Mouse (Mus musculus) erythroblast, embryonic 14.5 days (primary cell): Measurements from ENCODE around the gene Meiob. TPM values are rescaled to one million over a fixed set of nuclear protein-coding genes. Genes with fewer than 3 reads are reported as not detected.

ENCODE experiments used
- H3K27me3 ChIP-seq: 2 replicates; pipeline ENCODE4 v1.6.1; 2012; ENCODE audit warnings: inconsistent platforms; ENCODE audit not compliant: control insufficient read depth
- H3K36me3 ChIP-seq: 2 replicates; pipeline ENCODE4 v1.6.1; 2012; ENCODE audit warnings: mild to moderate bottlenecking, inconsistent platforms; ENCODE audit not compliant: control insufficient read depth
- H3K4me1 ChIP-seq: 2 replicates; pipeline ENCODE4 v1.6.1; 2012; ENCODE audit warnings: inconsistent platforms; ENCODE audit not compliant: control insufficient read depth
- H3K4me3 ChIP-seq: replicated peaks from 2 replicates; pipeline ENCODE3; 2012; ENCODE audit warnings: moderate library complexity, mild to moderate bottlenecking, inconsistent platforms
- H3K9me3 ChIP-seq: 2 replicates; pipeline ENCODE4 v1.6.1; 2012; ENCODE audit warnings: low read length, inconsistent platforms, mixed read lengths; ENCODE audit not compliant: control insufficient read depth
- GATA1 ChIP-seq: IDR thresholded peaks from 2 replicates; pipeline ENCODE4 v1.6.1; 2012; ENCODE audit warnings: low read length, inconsistent platforms, mixed read lengths
- TAL1 ChIP-seq: IDR thresholded peaks from 3 replicates; pipeline ENCODE4 v1.6.1; 2012; ENCODE audit warnings: low read length, inconsistent platforms, mixed read lengths
- polyA plus RNA-seq: library from polyadenylated mRNA; stranded (reverse); fragments of >175 nt; gene quantifications from 2 replicates; pipeline ENCODE4 v1.2.3, GENCODE M21; 2012

Gene Meiob
- polyA plus RNA-seq, result not detected in 2 replicates

- H3K9me3 ChIP-seq, result no peaks in the 10 kb centered on the region
- H3K27me3 ChIP-seq, result peaks cover 32% of the 10 kb centered on the region
- no peaks in the 10 kb centered on the region for H3K36me3 ChIP-seq
- H3K4me1 ChIP-seq, result peaks cover 13% of the 10 kb centered on the region
- peak within 1 kb of the TSS; percentile 82 for H3K4me3 ChIP-seq
- no peak for TF ChIP-seq TAL1
- no peak for TF ChIP-seq GATA1
Observed at GRCm38 (mm10) chr17:24803952-24804951, at the start of gene Meiob. Gene Meiob (plus strand): TSS chr17:24804289.

- TF ChIP-seq GATA1, result no peak
- TF ChIP-seq TAL1, result no peak
- Histone ChIP-seq H3K4me1 (peaks cover 9% of the 10 kb centered on the region), H3K9me3 (peaks cover 7% of the 10 kb centered on the region), H3K4me3 (no peak overlapping the region), H3K36me3 (no peaks in the 10 kb centered on the region), H3K27me3 (peaks cover 52% of the 10 kb centered on the region)
Observed at GRCm38 (mm10) chr17:24757394-24757793, 46.7 kb upstream of the Meiob start.

GRCm38 (mm10) chr17:24761121-24761520, 43.0 kb upstream of the Meiob start:
- Histone ChIP-seq H3K4me1 (no peaks in the 10 kb centered on the region; the same call in 1 of the 2 replicates), H3K27me3 (peaks cover 28% of the 10 kb centered on the region), H3K9me3 (no peaks in the 10 kb centered on the region), H3K4me3 (no peak overlapping the region), H3K36me3 (no peaks in the 10 kb centered on the region)
- TF ChIP-seq GATA1 (no peak), TAL1 (no peak)

- no peak for TF ChIP-seq TAL1
- no peak for TF ChIP-seq GATA1
- Histone ChIP-seq H3K9me3 (no peaks in the 10 kb centered on the region), H3K36me3 (no peaks in the 10 kb centered on the region), H3K4me1 (no peaks in the 10 kb centered on the region; the same call in 1 of the 2 replicates), H3K27me3 (peaks cover 35% of the 10 kb centered on the region), H3K4me3 (no peak overlapping the region)
Observed at GRCm38 (mm10) chr17:24765016-24765905, 38.8 kb upstream of the Meiob start.

GRCm38 (mm10) chr17:24766266-24766875, 37.7 kb upstream of the Meiob start:
- TF ChIP-seq TAL1 (no peak), GATA1 (no peak)
- Histone ChIP-seq H3K27me3 (peaks cover 35% of the 10 kb centered on the region), H3K4me1 (no peaks in the 10 kb centered on the region; the same call in 1 of the 2 replicates)

GRCm38 (mm10) chr17:24769146-24769545, 34.9 kb upstream of the Meiob start:
- Histone ChIP-seq H3K9me3 (no peaks in the 10 kb centered on the region), H3K27me3 (peaks cover 30% of the 10 kb centered on the region), H3K36me3 (no peaks in the 10 kb centered on the region), H3K4me1 (no peaks in the 10 kb centered on the region; the same call in 1 of the 2 replicates), H3K4me3 (no peak overlapping the region)
- TF ChIP-seq TAL1 (no peak), GATA1 (no peak)

More at GRCm38 (mm10) chr17:24766266-24766875, 37.7 kb upstream of the Meiob start:
- Histone ChIP-seq H3K9me3 (no peaks in the 10 kb centered on the region), H3K36me3 (no peaks in the 10 kb centered on the region), H3K4me3 (no peak overlapping the region)

- no peaks in the 10 kb centered on the region for H3K9me3 ChIP-seq
- H3K4me3 ChIP-seq, result no peak overlapping the region
- H3K27me3 ChIP-seq, result peaks cover 13% of the 10 kb centered on the region
- H3K4me1 ChIP-seq, result no peaks in the 10 kb centered on the region
- no peaks in the 10 kb centered on the region for H3K36me3 ChIP-seq
- no peak for TF ChIP-seq TAL1
- TF ChIP-seq GATA1, result no peak
Observed at GRCm38 (mm10) chr17:24773241-24773640, 30.8 kb upstream of the Meiob start.

- no peaks in the 10 kb centered on the region for H3K4me1 ChIP-seq
- H3K4me3 ChIP-seq, result no peak overlapping the region
- no peaks in the 10 kb centered on the region for H3K9me3 ChIP-seq
- H3K36me3 ChIP-seq, result no peaks in the 10 kb centered on the region
- H3K27me3 ChIP-seq, result 0 out of 2 replicates have a peak, but pooled peaks cover 3% of the 10 kb centered on the region
- TF ChIP-seq TAL1 (no peak), GATA1 (no peak)
Observed at GRCm38 (mm10) chr17:24775173-24775572, 28.9 kb upstream of the Meiob start.
